In the genomic region with DNA sequence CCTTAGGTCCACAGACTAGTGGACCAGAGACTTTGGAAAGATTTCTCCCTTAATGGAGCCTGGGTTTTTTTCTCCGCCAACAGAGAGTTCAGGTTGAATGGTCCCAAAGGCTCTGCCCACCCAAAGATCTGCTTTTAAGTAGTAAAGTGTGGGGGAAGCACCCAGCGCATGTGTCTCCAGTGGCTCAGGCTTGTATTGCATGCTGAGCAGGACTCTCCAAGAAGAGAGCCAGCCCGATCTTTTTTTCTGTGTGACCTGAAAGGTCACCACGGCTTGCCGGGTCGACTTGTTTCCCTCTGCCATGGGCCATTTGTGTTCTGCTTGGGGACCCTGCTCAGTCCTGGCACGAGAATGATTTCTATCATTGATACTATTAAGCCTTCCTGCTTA, we compare ENCODE assay signal across 21 mouse cellular contexts. TPM values are rescaled to one million over a fixed set of nuclear protein-coding genes. Genes with fewer than 3 reads are reported as not detected.
DNase-seq lines count a peak whose midpoint lies in the region; ATAC-seq and TF ChIP-seq lines count a peak whose summit lies in the region.
"Had no signal": no experiment of that assay in that cellular context is flagged by ENCODE, and none has a peak within 500 bp of the region (broad histone marks: within the 10 kb centered on the region; RNA-seq: fewer than 3 reads in every experiment).

No protein-coding gene starts in this region.

- no peaks in the 10 kb centered on the region for H3K9me3 ChIP-seq in midbrain, embryonic 10.5 days (replicated peaks)
- no peaks in the 10 kb centered on the region for H3K9me3 ChIP-seq in midbrain, embryonic 16.5 days (replicated peaks; ENCODE audit: control insufficient read depth, low read length, poor library complexity, severe bottlenecking)
- H3K9me3 ChIP-seq in hindbrain, embryonic 13.5 days = no peaks in the 10 kb centered on the region
- no peaks in the 10 kb centered on the region for H3K9me3 ChIP-seq in forebrain, embryonic 15.5 days
- H3K9me3 ChIP-seq: forebrain, embryonic 12.5 days; limb, embryonic 12.5 days; liver, embryonic 15.5 days; megakaryocyte, embryonic 14.5 days had no signal

- 0 out of 2 replicates have a peak, but pooled peaks have one; percentile 55 for ATAC-seq in frontal cortex, adult (ENCODE audit: low TSS enrichment)
- ATAC-seq in midbrain, embryonic 16.5 days = no peak
- no peak for ATAC-seq in hindbrain, embryonic 13.5 days (ENCODE audit: low FRiP score)
- ATAC-seq in forebrain, embryonic 15.5 days (replicated peaks) = no peak
- ATAC-seq: Patski had no signal

- no peak overlapping the region for H3K4me2 ChIP-seq in midbrain, embryonic 16.5 days (ENCODE audit: low read length)
- no peak overlapping the region for H3K4me2 ChIP-seq in hindbrain, embryonic 13.5 days
- no peak overlapping the region for H3K4me2 ChIP-seq in forebrain, embryonic 15.5 days (replicated peaks)
- H3K4me2 ChIP-seq: embryonic facial prominence, embryonic 15.5 days; forebrain, embryonic 12.5 days; limb, embryonic 12.5 days; liver, embryonic 15.5 days had no signal

- H3K9ac ChIP-seq in midbrain, embryonic 16.5 days (ENCODE audit: low read depth, low read length) = no peak overlapping the region
- 0 out of 2 replicates have a peak overlapping the region, but pooled peaks have one; percentile 35 for H3K9ac ChIP-seq in hindbrain, embryonic 13.5 days
- H3K9ac ChIP-seq in forebrain, embryonic 15.5 days (replicated peaks) = no peak overlapping the region
- H3K9ac ChIP-seq: embryonic facial prominence, embryonic 15.5 days; forebrain, embryonic 12.5 days; limb, embryonic 12.5 days; liver, embryonic 15.5 days had no signal

- H3K27me3 ChIP-seq in midbrain, embryonic 10.5 days (ENCODE audit: low read depth, poor library complexity, severe bottlenecking) = peaks cover 5% of the 10 kb centered on the region
- H3K27me3 ChIP-seq in midbrain, embryonic 16.5 days (ENCODE audit: control insufficient read depth, insufficient read depth, low read depth, low read length) = no peaks in the 10 kb centered on the region; the same call in 1 of the 2 replicates
- H3K27me3 ChIP-seq in hindbrain, embryonic 13.5 days = no peaks in the 10 kb centered on the region
- H3K27me3 ChIP-seq in forebrain, embryonic 15.5 days = no peaks in the 10 kb centered on the region
- H3K27me3 ChIP-seq: embryonic facial prominence, embryonic 15.5 days; liver, embryonic 15.5 days; Patski had no signal

- intact Hi-C loops in gastrocnemius, adult 2 months (cut with DNase I) = no loop called here

- no peak for TF ChIP-seq CTCF in gastrocnemius, adult 2 months (IDR thresholded peaks at IDR 0.05)

- peak overlapping the region; percentile 19; the same call in 1 of the 2 replicates for H3K27ac ChIP-seq in midbrain, embryonic 10.5 days (replicated peaks)
- no peak overlapping the region for H3K27ac ChIP-seq in midbrain, embryonic 16.5 days (ENCODE audit: low read length)
- peak overlapping the region; percentile 72 for H3K27ac ChIP-seq in hindbrain, embryonic 13.5 days
- H3K27ac ChIP-seq in gastrocnemius, adult 2 months = no peak overlapping the region
- H3K27ac ChIP-seq in forebrain, embryonic 15.5 days (replicated peaks) = no peak overlapping the region
- H3K27ac ChIP-seq: embryonic facial prominence, embryonic 15.5 days; forebrain, embryonic 12.5 days; limb, embryonic 12.5 days; liver, embryonic 15.5 days had no signal

- WGBS in midbrain, embryonic 10.5 days = 19% methylated on average over 7 of the region's 7 CpGs
- 15% methylated on average over 7 of the region's 7 CpGs for WGBS in midbrain, embryonic 16.5 days
- WGBS in hindbrain, embryonic 13.5 days = 14% methylated on average over 7 of the region's 7 CpGs
- WGBS in forebrain, embryonic 15.5 days = 38% methylated on average over 7 of the region's 7 CpGs

- peaks cover 22% of the 10 kb centered on the region for H3K4me1 ChIP-seq in midbrain, embryonic 10.5 days
- H3K4me1 ChIP-seq in midbrain, embryonic 16.5 days (ENCODE audit: control insufficient read depth, insufficient read depth, low read length) = peaks cover 3% of the 10 kb centered on the region; the same call in 1 of the 2 replicates
- peaks cover 25% of the 10 kb centered on the region for H3K4me1 ChIP-seq in hindbrain, embryonic 13.5 days (replicated peaks)
- H3K4me1 ChIP-seq in forebrain, embryonic 15.5 days = no peaks in the 10 kb centered on the region
- H3K4me1 ChIP-seq: embryonic facial prominence, embryonic 15.5 days; limb, embryonic 12.5 days; liver, embryonic 15.5 days had no signal

- H3K4me3 ChIP-seq in midbrain, embryonic 10.5 days = no peak overlapping the region
- no peak overlapping the region for H3K4me3 ChIP-seq in midbrain, embryonic 16.5 days (ENCODE audit: low read depth, low read length)
- H3K4me3 ChIP-seq in hindbrain, embryonic 13.5 days = no peak overlapping the region
- no peak overlapping the region for H3K4me3 ChIP-seq in gastrocnemius, adult 2 months
- H3K4me3 ChIP-seq in forebrain, embryonic 15.5 days = no peak overlapping the region
- H3K4me3 ChIP-seq: embryonic facial prominence, embryonic 15.5 days; forebrain, embryonic 12.5 days; limb, embryonic 12.5 days; liver, embryonic 15.5 days; megakaryocyte, embryonic 14.5 days had no signal

- DNase-seq in frontal cortex, postnatal 10 days (ENCODE audit: low spot score in 2 of 2) = no peak
- no peak for DNase-seq in midbrain, embryonic 10.5 days (ENCODE audit: low spot score)
- peak; percentile 21 for DNase-seq in retina, postnatal 1 day
- DNase-seq in gastrocnemius, adult 2 months = no peak
- DNase-seq: gastrocnemius, postnatal 14 days; heart, postnatal 10 days; lung, postnatal 10 days; right cerebral cortex, adult 18-20 months; spleen, adult 18-20 months; thymus, postnatal 14 days had no signal

- H3K36me3 ChIP-seq in midbrain, embryonic 10.5 days = no peaks in the 10 kb centered on the region
- no peaks in the 10 kb centered on the region for H3K36me3 ChIP-seq in midbrain, embryonic 16.5 days (ENCODE audit: control insufficient read depth, insufficient read depth, low read length)
- no peaks in the 10 kb centered on the region for H3K36me3 ChIP-seq in hindbrain, embryonic 13.5 days
- no peaks in the 10 kb centered on the region for H3K36me3 ChIP-seq in forebrain, embryonic 15.5 days
- H3K36me3 ChIP-seq: embryonic facial prominence, embryonic 15.5 days; forebrain, embryonic 12.5 days; limb, embryonic 12.5 days; liver, embryonic 15.5 days had no signal

RNA-seq across cellular contexts. Expression of gene Arhgap8, which starts 43.6 kb away (rescaled TPM):
- polyA plus RNA-seq in midbrain, embryonic 10.5 days (2016; fragmentation: Nextera tagmentation; extraction: Ambion mirVana) = 1.5 and 1.7 TPM in 2 replicates
- 0.35 and 0.39 TPM in 2 replicates for polyA plus RNA-seq in midbrain, embryonic 16.5 days (2015; fragmentation: Nextera tagmentation; extraction: Ambion mirVana)
- polyA plus RNA-seq in hindbrain, embryonic 13.5 days (2015; fragmentation: Nextera tagmentation; extraction: Ambion mirVana) = 1.0 TPM in 2 replicates
- under 1 TPM in 1 of 2 experiments, not detected in 1; 0.25 TPM for total RNA-seq in gastrocnemius, adult 2 months (2021)
- 0.27 and 0.60 TPM in 2 replicates for polyA plus RNA-seq in forebrain, embryonic 15.5 days (2015; fragmentation: Nextera tagmentation; extraction: Ambion mirVana)
- total RNA-seq: neutrophil, adult 5-6 weeks had no signal

Comparison
In these comparisons a context has a peak if more than half of its experiments do, and no peak if none do; other contexts are left out.
1. H3K27ac ChIP-seq: peak in midbrain, embryonic 10.5 days (single experiment) and hindbrain, embryonic 13.5 days (single experiment); none in midbrain, embryonic 16.5 days (single experiment), gastrocnemius, adult 2 months (single experiment) and forebrain, embryonic 15.5 days (single experiment).